Mouse (Mus musculus): ENCODE measurements around the gene Zfp385b.
"Not testable (repeated sequence)": the region's sequence is repeated elsewhere in the genome, so short reads cannot be mapped to it uniquely, and the experiment has no call there.

Gene Zfp385b

DNA sequence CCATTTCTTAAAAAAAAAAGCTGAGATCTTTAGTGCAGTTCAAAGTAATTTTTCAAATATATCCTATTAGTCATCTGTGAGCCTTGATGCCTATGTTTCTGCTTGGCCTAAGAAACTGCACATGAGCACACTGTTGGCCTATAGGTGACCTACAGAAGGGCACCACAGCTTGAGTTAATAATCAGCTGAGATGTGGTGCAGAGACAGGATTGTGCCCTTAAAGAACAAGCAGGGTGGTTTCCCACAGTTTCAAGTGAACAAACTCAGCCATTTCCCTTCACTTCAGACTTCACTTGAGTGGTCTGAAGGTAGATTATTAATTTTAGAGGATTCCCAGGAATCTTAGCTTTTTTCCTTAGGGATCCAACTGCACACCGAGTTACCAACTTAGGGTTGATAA lies 362.3 kb downstream of the Zfp385b start:
- DNase-seq (ENCODE audit: low spot score): no peak

DNA sequence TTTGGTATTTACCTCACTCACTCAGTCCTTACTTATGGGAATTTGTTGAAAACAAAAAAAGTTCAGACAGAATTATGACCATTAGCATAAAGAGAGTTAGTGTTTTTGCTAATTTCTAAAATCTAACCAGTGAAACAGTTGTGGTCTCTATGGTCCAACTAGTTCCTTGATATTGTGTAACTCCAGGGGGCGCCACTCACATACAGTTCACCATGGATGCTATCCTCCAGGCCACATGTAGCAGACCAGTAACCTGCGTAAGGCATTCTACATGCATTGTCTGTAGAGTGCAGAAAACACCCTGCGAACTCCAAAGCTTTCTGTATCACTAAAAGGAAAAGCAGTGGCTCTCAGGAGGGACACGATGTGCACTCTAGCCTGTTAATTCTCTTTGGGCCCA lies 362.8 kb downstream of the Zfp385b start:
- peak; percentile 29 for DNase-seq (ENCODE audit: low spot score)

DNA sequence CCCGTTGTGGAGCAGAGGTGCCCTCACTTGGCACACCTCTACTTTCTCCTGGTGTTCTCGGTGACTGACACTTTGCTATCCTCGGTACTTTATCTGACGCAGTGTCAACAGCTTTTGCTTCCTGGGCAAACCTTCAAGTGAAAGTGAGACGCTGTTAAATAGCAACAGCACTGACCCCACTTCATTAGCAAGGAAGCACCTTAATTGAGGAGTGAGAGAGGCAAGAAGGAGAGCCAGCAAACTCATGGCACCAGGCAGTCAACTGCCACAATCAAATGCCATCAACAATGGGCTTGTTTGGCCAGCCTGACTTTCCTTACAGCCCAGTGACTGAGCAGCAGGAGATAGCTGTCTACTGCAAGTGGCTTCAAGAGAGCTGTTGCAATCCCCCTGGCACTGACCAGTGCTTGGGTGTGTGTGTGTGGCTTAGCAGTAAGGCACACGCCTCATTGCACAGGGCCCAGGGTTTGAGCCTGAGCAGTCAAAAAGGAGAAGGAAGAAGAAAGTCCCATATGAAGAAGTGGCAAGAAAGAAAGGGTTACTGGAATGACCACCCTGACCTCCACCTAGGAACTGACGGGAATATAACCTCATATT lies 365.0 kb downstream of the Zfp385b start:
- no peak for DNase-seq (ENCODE audit: low spot score)

DNA sequence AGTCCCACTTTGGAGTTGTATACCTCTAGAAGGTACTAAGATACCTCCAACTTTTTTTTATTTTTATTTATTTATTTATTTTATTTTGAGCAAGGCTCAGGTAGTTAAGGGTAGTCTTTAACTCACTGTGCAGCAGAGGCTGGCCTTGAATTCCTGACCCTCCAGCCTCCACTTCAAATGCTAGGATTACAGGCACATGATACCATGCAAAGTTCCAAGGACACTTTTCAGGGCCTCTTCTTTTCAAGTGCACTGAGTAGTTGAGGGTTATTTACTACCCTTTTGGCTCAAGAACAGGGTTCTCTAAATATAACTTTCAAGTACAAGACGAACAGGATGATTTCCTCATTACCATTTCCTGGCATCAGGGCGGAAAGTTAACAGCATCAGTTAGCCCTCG lies 365.7 kb downstream of the Zfp385b start:
- DNase-seq (ENCODE audit: low spot score): no peak

DNA sequence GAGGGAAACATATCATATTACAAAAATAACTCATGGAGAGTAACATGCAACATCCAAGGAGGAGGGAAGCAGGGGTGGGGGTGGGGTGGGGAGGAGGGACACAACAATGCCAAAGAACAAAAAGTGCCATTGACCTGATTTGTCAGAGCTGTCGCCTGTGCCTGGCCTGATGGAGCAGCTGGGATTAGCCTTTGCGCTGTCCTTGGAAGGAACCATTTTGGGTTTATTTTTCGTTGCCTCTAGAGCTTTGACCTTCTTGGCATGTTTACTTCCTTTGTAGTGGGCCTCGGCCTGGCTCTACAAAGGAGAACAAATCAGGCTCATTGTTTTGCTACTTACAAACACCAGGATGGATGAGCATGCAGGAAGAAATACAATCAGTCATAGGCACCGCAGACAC lies 369.4 kb downstream of the Zfp385b start:
- DNase-seq (ENCODE audit: low spot score): not testable (repeated sequence)

DNA sequence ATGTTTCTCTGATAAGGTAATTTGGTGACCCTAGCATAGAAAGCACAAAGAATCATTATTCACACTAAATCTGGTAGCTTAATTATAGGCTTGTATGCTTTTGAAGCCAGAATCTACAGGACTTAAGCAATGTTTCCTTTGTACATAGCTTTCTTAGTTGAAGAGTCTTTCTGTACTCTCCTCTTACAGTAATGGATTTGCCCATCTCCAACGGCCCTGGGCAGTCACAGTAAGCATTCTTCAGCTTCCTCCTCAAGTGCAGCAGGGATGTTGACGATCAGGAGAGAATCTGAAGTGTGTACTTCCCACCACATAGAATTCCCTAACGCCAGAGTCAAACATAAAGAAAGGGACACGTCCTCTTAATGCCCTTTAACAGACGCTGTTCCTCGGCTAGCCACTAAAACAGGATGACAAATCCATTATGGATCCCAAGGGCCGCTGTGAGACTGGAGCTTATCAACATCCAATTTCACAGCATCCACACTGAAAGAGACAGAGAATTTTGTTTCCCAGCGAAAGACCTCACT lies 370.4 kb downstream of the Zfp385b start:
- DNase-seq (ENCODE audit: low spot score): no peak

DNA sequence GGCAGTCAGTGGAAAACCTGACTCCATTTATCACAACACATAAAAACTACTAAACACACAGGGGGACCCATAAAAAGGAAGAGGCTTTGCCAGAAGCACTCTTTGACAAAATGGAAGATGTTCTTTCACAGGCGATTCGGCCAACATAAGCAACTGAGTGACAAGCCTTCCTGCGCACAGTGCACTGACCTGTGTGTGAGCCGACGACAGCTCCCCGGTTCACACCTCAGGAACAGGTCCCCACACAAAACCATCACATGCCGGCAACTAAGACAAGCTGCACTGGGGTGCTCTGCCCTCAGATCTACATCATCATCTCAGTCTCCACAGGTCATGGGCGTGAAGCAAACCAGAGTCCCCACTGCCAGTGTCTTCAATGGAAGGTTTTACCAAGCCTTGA lies 375.2 kb downstream of the Zfp385b start:
- DNase-seq (ENCODE audit: low spot score): no peak

DNA sequence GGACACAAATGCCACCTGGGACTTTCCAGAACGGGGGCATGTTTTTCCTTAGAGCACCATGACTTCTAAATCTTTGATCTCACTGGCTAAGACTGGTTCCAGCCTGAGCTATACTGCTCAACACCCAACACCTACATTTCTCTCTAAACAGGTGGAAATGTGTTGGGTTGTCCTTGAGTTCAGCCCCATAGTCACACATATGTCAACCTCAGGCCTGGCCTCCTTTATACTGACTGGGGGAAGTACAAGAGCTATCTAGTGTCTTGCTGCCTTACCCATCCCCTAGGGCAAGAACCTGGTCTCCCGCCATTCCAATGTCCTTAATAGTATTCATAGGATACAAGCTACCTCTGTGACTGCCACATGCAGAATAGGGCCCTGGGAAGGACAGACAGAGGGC lies 378.8 kb downstream of the Zfp385b start:
- DNase-seq (ENCODE audit: low spot score): no peak

DNA sequence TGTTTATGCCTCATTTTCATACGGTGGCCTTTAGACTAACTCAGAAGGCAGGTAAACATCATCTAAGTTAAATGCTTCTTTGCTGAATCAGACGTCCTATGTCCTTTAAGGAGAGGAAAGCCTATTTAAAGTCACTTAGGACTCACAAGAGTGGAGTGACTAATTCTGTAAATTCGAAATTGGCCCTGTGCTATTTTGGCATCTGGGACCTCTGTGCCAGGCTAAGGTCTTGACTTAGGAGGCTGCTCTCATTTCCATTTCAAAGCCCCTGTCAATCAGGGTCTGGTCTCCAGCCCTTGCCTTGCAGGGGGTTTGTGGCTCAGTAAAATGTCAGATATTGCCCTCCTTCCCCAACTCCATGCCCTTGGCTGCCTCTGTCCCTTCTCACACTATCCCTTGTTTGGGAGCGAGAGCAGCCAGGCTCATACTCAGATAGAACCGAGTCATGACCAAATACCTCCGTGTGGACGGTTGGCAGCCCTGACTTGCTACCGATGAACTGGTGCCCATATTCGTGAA lies 383.1 kb downstream of the Zfp385b start:
- no peak for DNase-seq (ENCODE audit: low spot score)

DNA sequence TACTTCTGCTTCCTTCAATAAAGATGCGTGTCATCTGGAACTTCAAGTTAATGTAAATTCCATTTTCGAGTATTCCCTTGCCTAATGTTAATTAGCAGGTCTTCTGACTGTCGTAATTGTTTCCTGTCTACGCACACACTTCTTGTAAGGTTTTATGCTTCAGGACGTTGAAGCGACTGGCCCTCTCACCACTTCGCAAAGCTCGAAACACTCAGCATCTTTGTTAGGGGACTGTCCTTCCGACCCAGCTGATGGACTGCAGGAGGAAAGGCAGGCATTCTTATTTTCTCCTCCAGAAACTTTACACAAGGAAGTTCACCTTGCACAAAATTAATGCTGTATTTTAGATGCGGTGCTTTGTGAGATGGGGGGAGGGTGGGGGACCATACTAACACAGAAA lies 400.0 kb downstream of the Zfp385b start:
- DNase-seq (ENCODE audit: low spot score): no peak

DNA sequence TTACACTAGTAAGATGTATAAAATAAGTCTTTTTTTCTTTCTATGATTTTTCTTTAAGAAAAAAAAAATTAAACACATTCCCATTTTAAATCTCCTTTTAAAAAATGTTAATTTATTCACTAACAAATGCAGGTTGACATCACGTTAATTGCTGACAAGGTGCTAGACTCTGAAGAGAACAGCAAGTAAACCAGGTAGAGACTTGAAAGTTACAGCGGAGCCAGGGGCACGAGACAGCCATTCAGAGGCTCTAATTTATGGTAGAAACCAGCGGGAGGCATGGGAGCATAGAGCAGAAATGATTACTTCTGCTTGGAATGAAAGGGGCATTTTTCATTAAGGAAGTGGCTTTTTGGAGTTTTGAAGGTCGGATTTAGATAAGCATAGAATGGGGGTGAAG lies 401.4 kb downstream of the Zfp385b start:
- DNase-seq (ENCODE audit: low spot score): no peak

DNA sequence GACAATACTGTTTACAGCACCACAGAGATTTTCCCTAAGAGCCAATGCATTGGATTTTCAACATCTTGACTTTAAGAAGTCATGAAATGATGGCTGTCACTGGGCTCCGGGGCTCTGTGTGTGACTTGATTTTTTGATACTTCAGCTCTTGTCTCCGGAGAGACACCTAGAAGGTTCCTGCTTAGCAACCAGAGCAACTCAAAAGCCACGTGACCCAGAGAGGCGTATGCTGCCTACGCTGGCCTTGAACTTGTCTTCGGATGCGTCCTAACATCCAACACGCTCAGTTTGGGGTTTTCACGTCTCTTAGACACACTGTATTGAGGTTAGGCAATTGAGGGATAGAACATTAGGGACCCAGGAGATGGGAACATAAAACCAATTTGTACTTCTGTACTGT lies 407.3 kb downstream of the Zfp385b start:
- DNase-seq (ENCODE audit: low spot score): no peak

DNA sequence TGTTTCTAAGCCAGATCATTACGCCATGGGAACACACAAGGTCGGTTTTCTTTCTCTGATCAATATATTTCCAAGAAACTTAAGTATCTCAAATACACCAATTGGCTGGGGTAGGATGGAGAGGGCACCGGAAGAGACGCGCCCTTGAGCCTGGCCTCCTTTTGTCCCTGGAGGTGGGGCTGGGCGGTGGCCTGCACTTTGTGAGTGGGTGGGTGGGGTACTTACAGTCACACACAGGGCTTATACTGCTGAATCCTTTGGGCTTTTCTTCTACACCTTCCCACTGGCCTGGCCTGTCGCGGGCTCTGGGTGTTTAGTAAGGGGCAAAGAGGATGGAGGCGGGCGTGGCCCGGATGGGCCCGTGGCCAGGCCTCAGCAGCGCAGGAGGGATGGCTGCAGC lies 407.8 kb downstream of the Zfp385b start:
- no peak for DNase-seq (ENCODE audit: low spot score)

DNA sequence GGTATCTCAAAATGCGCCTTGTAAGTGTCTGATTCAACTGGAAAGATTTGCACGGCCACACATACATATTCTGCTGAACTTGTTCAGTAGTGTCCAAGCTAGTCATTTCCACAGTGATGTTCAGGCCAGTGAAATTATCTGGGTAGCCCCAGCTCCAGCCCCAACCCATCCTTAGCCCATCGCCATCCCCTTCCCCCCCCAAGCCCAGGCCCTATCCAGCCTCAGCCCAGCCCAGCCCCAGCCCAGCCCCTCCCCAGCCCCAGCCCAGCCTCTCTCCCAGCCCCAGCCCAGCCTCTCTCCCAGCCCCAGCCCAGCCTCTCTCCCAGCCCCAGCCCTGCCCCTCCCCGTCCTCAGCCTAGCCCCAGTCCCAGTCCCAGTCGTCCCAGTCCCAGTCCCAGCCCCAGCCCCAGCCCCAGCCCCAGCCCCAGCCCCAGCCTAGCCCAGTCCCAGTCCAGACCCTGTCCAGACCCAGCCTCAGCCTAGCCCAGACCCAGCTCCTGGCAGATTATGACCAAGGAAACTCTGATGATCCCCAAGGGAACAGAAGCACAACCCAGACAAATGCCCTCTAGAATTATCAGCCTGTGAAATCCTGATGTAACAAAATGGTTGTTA lies 409.8 kb downstream of the Zfp385b start:
- DNase-seq (ENCODE audit: low spot score): no peak

DNA sequence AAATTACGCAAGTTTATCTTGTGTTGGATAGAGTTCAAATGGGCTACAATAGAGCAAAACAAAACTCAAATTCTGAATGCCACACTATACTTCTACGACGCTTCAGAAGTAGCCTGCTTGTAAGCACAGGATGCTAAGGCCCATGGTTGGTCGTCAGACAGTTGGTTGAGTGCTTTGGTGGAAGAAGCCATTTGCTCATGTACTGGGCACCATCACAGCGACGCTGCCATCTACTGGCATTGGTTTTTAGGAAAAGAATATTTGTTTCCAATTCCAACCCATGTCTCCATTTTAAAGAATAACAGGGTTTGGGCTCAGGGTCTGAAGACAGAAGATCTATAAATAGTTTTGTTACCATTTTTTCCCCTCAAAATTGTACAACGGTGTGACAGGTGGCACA lies 410.5 kb downstream of the Zfp385b start:
- DNase-seq (ENCODE audit: low spot score): no peak

DNA sequence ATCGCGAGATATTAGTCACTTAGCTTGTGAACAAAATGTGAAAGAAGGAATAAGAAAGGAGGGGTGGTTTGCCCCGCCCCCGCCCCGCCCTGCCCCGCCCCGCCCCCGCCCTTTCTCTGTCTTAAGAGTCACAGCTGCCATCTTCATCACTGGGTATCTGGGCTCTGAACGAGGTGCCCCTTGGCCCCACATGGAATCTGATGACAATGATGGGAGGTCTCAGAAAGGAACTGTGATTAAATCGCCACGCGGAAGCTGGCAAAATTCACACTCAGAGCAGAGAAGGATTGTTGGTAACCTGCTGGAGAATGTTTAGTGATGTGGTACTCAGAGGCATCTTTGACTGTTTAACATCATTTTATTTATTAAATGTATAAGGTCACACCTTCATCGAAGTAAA lies 417.1 kb downstream of the Zfp385b start:
- DNase-seq (ENCODE audit: low spot score): no peak

DNA sequence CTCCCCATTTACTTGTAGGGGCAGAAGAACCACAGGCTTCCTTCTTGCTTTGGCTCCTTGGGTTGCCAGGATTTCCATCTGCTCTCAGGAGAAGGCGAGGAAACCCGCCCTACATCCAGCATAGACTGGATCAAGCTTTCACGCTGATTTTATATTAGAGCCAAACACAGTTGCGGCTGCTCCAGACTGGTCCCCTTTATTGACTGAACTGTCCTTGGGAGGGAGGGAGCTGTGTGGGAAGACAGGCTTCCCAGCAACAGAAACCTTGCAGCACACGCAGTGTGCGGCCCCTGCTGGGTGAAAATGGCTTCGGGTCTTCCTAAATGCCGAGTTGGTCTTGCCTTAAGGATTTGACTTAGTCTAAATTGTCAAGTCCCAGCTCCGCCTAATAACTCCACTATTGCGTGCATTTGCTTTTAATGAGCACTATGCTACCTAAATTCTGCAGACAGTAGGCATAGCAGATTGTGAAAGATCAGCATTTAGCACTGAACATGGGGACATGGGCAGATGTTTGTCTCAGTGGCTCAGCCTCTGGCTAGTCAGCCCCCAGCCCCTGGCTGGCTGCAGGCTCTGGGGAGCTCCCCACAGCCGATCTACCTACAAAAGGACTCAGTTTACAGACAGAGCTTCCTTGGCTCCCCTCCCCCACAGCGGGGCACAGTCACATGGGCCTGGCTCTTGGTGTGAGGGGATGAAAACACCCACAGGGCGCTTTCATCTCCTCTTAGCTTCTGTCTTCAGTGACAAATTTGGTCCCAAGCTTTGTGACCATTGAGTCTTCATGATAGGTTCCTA lies 417.8 kb downstream of the Zfp385b start:
- DNase-seq (ENCODE audit: low spot score): peak; percentile 8

DNA sequence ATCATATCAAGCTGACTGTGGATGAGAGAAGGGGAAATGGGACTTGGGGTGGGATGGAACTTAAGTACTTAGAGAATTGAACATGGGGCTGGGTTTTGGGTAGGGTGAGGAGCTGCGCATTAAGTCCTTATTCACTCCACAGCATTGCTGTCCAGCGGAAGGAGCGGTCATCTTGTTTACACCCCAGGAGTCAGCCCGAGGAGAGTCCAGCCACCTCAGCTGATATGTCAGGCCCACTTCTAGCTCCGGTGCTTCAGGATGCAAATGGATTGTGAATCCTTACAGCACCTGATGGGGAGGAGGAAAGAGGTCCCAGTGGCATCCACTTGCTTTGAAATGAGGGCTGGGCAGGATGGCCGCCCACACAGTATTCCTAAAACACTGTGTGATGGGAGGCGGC lies 425.6 kb downstream of the Zfp385b start:
- DNase-seq (ENCODE audit: low spot score): no peak

DNA sequence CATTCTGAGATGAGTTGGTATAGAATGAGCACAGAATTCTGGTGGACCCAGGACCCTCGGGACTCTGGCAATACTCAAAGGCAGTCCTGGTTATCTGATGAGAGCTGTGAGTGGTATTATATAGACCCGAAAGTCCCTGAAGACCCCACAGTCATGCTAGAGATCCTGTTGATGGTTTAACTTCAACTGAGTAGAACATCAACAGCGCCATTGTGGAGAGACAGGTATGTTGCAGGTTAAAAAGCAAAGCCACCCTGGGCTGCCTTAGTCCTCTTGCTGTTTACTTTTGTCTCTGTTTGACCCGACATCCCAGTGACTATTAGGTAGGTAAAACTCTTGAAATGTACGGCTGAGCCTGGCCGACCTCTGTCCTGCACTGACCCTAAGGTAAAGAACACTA lies 431.3 kb downstream of the Zfp385b start:
- DNase-seq (ENCODE audit: low spot score): no peak

DNA sequence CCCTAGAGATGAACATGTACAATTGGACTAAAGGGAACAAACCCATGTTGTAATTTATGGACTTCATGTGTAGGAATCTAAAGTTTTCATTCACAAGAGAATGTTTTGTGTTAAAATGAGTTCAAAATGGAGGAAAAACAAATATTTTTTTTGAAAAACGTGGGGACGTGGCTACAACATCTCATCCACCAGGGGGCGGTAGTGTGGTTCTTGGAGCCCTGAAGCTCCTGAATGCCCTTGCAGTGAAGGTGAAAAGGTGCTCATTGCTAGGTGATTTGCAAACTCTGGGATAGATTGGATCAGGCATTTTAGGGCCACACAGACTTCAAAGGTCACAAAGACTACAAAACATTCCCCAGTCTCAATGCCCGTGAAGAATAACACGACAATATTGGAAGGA lies 432.9 kb downstream of the Zfp385b start:
- DNase-seq (ENCODE audit: low spot score): no peak

DNA sequence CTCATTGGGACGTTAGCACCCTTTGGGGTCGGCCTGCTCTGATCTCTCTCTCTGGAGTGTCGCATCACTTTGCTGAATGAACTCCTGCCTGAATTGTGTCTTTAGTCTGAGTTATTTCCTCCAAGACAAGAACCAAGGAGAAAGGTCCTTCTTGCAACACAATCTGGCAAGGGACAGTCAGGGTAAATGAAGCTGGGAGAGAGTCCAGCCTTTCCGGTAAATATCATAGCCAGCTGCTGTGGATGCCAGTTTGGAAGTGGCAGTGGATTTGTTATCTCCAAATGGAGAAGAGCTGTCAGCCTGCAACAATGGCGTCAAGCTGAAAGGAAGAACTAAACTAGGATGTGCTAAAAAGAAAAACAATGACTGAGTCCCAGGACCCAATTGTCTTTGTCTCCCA lies 436.7 kb downstream of the Zfp385b start:
- DNase-seq (ENCODE audit: low spot score): no peak

DNA sequence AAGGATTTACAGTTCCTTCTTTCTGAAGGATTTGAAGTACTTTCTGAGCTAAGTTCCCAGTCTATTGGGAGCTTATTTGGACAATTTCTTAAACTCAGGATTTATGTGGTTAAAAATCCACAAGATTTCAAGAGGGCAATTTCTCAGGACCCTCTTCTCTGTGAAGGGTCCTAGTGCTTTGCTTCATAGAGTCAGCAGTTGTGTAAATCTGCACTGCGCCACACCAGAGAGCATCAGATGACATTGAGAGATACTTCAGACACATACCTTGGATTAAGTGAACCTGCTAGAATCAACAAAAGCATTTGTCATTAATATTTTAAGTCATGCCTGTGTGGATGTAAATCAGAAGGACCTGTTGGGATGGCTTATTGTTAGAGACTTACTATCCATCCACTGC lies 439.5 kb downstream of the Zfp385b start:
- no peak for DNase-seq (ENCODE audit: low spot score)

DNA sequence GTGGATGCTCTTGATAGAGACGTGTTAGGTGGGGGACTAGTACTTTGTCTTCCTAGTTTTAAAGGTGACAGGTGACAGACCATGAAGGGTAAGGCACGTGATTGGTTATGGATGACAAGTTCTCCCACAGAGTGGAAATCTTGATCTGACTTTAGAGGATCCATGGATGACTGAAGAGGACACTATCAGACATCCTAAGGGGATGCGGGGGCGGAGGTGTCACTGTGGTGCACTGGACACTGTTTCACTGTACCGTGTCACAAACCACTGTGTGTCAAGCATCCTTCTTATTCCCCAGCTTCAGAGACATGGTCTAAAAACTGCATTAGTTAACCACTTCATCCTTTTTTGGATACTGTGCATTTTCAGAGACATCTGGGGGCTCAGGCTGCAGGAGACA lies 440.1 kb downstream of the Zfp385b start:
- DNase-seq (ENCODE audit: low spot score): no peak
